Mouse (Mus musculus): ENCODE data around the gene Ap1m1.

Gene Ap1m1

DNA sequence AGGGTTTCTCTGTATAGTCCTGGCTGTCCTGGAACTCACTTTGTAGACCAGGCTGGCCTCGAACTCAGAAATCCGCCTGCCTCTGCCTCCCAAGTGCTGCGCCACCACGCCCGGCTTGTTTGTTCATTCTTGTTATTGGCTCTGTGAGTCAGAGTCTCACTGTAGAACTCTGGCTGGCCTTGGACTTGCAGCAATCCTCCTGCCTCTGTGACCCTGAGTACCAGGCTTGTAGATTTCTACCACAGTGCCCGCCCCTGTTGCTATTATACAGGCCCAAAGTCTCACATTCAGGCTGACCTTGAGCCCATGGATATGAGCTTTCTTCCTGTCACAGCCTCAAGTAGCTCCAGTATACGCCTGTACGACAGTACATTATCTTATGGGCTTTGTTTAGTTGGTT lies 56.7 kb downstream of the Ap1m1 start:
- DNase-seq = no peak

DNA sequence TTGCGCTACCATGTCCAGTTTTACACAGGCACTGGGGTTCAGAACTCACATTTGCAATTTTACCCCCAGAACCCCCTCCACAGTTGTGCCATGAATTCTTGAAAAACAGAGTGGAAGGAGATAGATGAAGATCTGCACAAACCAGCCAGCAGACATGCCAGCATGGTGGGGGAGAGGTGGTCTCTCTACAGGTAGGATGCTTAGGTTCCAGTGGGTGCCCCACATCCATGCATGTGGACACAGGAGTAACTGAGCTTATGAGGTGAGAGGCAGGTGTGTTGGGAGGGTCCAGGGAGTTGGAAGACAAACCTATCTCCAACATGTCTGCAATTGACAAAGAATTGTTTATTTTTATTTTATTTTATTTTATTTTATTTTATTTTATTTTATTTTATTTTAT lies 59.1 kb downstream of the Ap1m1 start:
- no peak for DNase-seq

DNA sequence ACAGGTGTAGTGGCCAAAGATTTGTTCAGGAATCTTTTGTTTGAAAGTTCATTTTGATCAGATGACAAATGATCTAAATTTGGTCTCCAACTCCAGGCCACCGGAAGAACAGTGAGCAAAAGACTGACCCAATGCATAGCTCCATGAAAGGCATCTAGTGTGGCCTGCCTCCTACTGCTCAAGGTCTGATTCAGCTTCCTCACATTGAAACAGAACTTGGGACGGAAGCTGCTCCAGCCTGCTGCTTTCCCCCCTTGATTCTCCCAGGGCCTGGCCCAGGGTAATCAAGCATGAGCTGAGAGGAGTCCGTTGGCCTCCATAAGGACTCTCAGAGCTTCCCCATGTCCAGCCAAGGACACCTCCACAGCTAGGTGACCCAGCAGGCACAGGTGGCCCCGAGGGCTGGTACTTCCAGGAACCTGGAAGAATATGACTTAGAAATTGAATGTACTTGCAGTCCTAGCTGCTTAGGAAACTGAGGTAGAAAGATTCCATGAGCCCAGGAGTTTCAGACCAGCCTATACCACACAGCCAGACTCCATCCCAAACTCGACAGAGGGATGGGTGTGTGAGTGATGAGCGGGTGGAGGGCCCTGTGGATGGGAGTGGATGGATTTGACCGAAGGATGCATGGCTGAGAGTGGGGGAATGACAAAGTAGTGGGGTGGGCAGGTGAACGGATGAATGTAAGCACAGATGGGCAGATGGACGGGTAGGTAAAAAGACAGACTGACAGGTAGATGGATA lies 61.0 kb downstream of the Ap1m1 start:
- no peak for DNase-seq

DNA sequence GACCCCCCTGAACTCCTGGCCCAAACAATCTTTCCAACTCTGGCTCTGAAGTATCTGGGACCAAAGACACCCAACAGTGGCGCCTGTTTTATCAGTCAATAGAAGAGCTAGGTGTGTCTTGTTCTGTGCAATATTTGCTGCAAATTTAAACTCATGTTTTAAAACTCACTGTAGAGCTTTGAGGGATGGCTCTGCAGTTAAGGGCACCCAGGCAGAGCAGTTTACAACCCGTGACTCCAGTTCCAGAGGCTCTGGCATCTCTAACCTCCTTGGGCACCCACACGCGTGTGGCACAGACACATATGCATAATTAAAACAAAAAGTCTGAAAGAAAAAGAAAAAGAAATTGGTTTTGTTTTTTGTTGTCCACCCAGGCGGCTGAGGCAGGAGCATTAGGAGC lies 61.7 kb downstream of the Ap1m1 start:
- DNase-seq = no peak

DNA sequence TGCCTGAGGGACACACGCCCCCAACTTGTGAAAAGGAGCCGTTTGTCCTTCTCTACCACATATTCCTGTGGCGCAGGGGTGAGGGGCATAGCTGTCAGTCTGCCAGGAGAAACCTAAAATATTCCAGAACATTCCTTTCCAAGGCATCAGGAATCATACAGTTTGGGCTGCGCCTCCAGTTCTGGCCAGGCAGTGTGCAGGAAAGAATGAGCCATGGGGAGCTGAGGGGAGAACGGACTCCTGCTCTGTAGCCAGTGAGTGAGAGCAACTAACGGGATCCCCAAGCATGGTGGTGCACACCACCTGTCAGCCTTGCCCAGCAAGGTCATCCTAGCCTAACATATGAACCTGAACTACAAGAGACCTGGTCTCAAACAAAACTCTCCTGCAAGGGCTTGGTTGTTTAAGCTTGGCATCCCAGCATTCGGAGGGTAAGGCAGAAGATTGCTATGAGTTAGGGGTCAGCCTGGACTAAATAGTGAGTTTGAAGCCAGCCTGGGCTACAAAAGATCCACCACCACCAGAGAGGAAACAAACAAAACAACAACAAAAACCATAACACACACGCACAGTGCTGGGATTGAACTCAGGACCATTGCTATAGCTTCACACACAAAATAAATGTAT lies 63.3 kb downstream of the Ap1m1 start:
- no peak for DNase-seq

DNA sequence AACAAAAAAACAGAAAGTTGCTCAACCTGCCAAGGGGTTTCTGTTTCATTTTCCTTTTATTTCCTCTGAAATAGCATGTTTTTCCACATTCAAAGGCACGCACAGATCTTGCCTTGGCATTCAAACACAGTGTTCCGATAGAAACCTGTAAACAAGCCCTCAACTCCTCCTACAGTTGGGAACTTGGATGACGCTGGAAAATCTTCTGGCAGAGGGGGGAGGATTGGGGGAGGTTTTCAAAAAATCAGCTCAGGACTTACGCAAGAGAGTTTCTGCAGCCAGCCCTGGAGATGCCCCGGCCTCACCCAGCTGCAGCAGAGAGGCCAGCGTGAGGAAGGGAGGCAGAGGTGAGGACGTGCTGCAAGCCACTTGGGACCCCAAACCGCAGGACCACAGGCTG lies 63.8 kb downstream of the Ap1m1 start:
- DNase-seq = no peak

DNA sequence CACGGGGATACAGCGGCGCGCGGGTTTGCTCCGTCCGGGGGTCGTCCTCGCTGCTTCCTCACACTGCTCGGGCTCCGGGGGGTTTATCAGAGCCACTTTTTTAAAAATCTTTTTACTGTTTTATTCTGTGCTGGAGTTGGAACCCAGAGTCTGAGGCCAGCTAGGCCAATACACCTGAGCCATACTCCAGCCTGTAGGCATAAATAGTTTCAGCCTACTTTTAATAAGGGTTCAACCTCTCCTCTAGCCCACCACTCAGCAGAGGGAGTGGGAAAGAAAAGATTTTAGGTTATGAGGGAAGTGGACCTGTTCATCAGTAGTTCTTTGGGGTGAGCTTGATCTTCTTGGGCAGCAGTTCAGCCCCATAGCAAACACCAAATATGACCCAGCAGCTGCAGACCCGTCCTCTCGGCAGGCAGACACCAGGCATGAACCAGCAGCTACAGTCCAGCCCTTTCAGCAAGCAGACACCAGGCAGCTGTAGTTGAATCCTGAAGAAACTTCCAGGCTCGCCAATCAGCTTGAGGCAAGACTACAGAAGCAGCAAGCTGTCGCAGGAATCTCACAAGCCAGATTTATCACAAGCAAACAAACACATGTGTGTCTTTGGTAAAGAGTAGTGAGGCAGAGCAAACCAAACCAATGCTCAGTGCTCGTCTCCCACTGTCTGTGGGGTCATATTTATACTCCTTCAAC lies 65.5 kb downstream of the Ap1m1 start, which contains the start of gene Gm10282:
TSS of gene Gm10282 (minus strand) at position 51 of the 696 bp plus-strand sequence.
- no peak for DNase-seq

DNA sequence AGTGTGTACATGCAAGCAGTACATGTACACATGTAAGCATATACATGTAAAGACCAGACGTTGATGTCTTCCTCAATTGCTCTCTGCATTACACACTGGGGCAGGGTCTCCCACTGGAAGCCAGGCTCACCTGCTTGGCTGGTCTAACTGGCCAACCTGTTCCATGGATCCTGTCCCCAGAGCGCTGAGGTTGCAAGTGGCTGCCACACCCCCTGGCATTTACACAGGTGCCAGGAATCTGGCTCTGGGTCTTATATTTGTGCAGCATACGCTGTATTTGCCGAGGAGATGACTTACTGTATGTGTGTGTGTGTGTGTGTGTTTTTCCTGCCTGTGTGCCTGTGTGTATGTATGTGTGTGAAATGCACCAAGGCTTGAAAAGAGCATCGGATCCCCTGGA lies 67.1 kb downstream of the Ap1m1 start:
- no peak for DNase-seq

All from embryo, embryonic 11 days (tissue).